Mouse (Mus musculus): Measurements from ENCODE around the gene Cdc42ep5. TPM values are rescaled to one million over a fixed set of nuclear protein-coding genes. Genes with fewer than 3 reads are reported as not detected.
A peak's percentile ranks its signal among the peaks of the same experiment; 100 is the strongest.

Gene Cdc42ep5
- polyA plus RNA-seq, 1 experiment from 2014 or later = 83.5 TPM

DNA sequence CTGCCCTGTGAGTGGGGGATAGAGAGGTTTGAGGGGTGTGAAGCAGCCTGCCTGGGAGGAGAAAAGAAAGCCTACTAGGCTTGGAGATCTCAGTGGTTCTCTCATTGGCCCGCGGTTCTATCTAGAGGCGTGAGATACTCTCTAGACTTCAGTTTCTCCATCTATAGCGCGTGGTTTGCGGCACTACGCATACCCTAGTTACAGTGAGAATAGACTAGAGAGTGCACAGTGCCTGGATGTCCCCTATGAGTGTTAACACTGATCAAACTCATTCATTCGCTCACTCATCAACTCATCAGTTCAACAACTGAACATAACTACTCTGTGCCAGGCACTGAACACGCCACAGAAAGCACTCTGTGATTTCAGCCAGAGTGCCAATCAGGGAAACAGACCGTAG is 41.9 kb downstream of the Cdc42ep5 start:
- H3K27ac ChIP-seq (ENCODE audit: low read length) = no peak overlapping the region
- no peak overlapping the region for H3K4me2 ChIP-seq (ENCODE audit: low read depth, low read length)
- peaks cover 5% of the 10 kb centered on the region; the same call in 1 of the 2 replicates for H3K4me1 ChIP-seq (ENCODE audit: control insufficient read depth, insufficient read depth, low read length)
- ATAC-seq = no peak
- no peaks in the 10 kb centered on the region for H3K36me3 ChIP-seq (ENCODE audit: control insufficient read depth, insufficient read depth, low read length)
- no peak overlapping the region for H3K4me3 ChIP-seq (ENCODE audit: low read length)
- WGBS = 85% methylated on average over 10 of the region's 10 CpGs
- no peaks in the 10 kb centered on the region for H3K9me3 ChIP-seq (ENCODE audit: control insufficient read depth, low read length)
- H3K27me3 ChIP-seq (replicated peaks; ENCODE audit: control insufficient read depth, insufficient read depth, low read length) = peaks cover 26% of the 10 kb centered on the region
- no peak overlapping the region for H3K9ac ChIP-seq (ENCODE audit: low read depth, low read length)

DNA sequence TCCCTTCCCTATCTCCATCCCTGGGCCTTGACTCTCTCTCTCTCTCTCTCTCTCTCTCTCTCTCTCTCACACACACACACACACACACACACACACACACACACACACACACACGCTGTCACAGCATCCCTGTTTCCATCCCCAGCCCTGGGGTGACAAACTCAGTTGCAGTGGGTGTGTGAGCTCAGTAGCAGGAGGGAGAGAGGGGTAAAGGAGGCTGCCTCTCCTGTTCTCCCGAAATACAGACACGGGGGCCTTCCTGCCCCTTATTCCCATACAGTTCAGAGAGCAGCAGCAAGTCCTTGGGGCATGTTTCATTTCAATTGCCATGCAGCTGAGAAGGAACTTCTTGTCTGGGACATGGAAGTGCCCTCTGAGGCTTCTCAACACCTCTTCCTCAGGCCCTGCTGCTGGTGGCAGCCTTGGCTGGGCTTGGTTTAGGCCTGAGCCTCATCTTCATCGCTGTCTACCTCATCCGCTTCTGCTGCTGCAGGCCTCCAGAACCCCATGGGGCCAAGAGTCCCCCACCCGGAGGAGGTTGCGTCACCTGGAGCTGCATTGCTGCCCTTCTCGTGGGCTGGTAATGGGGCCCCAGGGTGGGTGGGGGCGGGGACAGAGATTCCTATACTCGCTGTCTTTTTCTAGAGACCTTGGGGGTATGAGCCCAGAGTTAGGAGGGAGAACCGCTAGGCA is 42.4 kb downstream of the Cdc42ep5 start:
- WGBS = 53% methylated on average over 11 of the region's 11 CpGs
- Histone ChIP-seq H3K27me3 (replicated peaks; ENCODE audit: control insufficient read depth, insufficient read depth, low read length) (peaks cover 26% of the 10 kb centered on the region), H3K4me3 (ENCODE audit: low read length) (no peak overlapping the region), H3K9me3 (ENCODE audit: control insufficient read depth, low read length) (no peaks in the 10 kb centered on the region), H3K4me2 (ENCODE audit: low read depth, low read length) (no peak overlapping the region), H3K4me1 (ENCODE audit: control insufficient read depth, insufficient read depth, low read length) (peaks cover 5% of the 10 kb centered on the region; the same call in 1 of the 2 replicates), H3K9ac (ENCODE audit: low read depth, low read length) (no peak overlapping the region), H3K36me3 (ENCODE audit: control insufficient read depth, insufficient read depth, low read length) (no peaks in the 10 kb centered on the region), H3K27ac (ENCODE audit: low read length) (no peak overlapping the region)
- no peak for ATAC-seq

DNA sequence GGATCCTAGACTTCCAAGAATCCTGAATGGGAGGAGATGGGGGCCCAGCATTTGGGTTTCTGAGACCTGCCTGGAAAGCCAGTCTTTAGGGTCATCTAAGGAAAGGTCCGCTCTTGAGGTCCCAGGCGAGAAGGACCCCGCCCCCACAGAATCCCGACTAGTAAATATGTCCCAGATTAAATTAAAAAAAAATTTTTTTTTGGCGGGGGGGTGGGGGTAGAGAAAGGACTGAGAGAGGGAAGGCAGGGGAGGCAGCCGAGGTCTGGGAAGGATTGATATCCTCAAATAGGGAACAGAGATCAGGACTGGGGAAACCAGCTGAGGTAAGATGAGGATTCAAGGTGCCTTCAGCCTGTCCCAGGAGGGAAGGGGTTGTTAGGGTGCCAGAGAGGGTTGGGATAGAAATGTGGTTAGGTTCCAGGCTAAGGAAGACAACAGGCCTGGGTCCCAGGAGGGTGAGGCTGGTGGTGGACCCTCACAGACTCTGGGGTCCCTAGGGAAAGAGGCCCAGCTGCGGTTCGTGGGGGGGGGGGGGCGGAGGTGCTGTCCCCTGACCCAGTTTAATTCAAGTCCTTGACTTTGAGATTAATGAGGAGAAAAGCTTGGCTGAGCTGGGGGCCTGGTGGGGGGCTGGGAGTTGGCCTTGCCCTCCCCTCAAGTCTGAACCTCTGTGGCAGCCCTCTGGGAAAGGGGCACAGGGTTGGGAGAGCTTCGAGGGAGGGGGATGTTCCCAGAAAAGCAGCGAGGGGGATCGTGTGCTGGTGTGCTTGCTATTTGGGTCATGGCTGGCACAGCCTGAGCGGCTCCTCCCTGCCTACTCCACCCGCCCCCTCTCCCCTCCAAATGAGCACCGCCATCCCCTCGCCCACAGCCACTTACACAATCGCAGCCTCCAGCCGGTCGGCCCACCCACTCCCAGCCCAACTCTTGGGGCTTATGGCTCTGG is 44.4 kb downstream of the Cdc42ep5 start:
- Histone ChIP-seq H3K4me1 (ENCODE audit: control insufficient read depth, insufficient read depth, low read length) (peaks cover 5% of the 10 kb centered on the region; the same call in 1 of the 2 replicates), H3K36me3 (ENCODE audit: control insufficient read depth, insufficient read depth, low read length) (no peaks in the 10 kb centered on the region), H3K27ac (ENCODE audit: low read length) (no peak overlapping the region), H3K4me3 (ENCODE audit: low read length) (peak overlapping the region; percentile 46; the same call in 1 of the 2 replicates), H3K4me2 (ENCODE audit: low read depth, low read length) (peak overlapping the region; percentile 56; the same call in 1 of the 2 replicates), H3K9ac (ENCODE audit: low read depth, low read length) (no peak overlapping the region; the same call in 1 of the 2 replicates), H3K9me3 (ENCODE audit: control insufficient read depth, low read length) (no peaks in the 10 kb centered on the region), H3K27me3 (replicated peaks; ENCODE audit: control insufficient read depth, insufficient read depth, low read length) (peaks cover 26% of the 10 kb centered on the region)
- WGBS = 22% methylated on average over 19 of the region's 19 CpGs
- ATAC-seq = no peak

DNA sequence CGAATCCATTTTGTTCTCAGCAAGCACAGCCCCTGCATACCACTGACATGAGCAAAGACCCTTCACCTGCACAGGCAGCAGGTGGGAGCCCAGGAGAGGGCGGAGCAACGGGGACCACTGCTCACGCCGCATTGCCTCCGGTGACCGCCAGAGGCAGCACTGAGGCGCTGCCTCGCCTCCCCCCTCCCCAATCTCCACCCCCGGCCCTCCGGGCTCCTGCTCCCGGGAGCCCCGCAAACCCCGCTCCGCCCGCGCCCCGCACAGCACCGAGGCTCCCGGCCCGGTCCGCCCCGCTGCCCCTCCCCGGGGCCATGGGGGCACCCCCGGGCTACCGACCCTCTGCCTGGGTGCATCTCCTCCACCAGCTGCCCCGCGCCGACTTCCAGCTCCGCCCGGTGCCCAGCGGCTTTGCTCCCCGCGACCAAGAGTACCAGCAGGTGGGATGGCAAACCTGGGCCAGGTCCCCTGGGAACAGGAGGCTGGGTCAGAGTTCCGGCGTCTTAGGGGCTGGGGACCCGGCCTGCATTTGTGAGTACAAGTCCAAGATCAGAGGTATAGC is 45.2 kb downstream of the Cdc42ep5 start, which contains the start of gene Ttyh1:
TSS of gene Ttyh1 (plus strand) at position 65 of the 559 bp plus-strand sequence.
- Histone ChIP-seq H3K9ac (ENCODE audit: low read depth, low read length) (peak within 1 kb of the TSS; percentile 68), H3K4me1 (ENCODE audit: control insufficient read depth, insufficient read depth, low read length) (peaks cover 5% of the 10 kb centered on the region; the same call in 1 of the 2 replicates), H3K27me3 (replicated peaks; ENCODE audit: control insufficient read depth, insufficient read depth, low read length) (peaks cover 26% of the 10 kb centered on the region), H3K9me3 (ENCODE audit: control insufficient read depth, low read length) (no peaks in the 10 kb centered on the region), H3K36me3 (ENCODE audit: control insufficient read depth, insufficient read depth, low read length) (no peaks in the 10 kb centered on the region), H3K4me2 (ENCODE audit: low read depth, low read length) (peak within 1 kb of the TSS; percentile 56), H3K27ac (ENCODE audit: low read length) (no peak within 1 kb of the TSS), H3K4me3 (ENCODE audit: low read length) (peak within 1 kb of the TSS; percentile 46)
- 2% methylated on average over 34 of the region's 37 CpGs for WGBS
- ATAC-seq = peak; percentile 34; the same call in 1 of the 2 replicates

DNA sequence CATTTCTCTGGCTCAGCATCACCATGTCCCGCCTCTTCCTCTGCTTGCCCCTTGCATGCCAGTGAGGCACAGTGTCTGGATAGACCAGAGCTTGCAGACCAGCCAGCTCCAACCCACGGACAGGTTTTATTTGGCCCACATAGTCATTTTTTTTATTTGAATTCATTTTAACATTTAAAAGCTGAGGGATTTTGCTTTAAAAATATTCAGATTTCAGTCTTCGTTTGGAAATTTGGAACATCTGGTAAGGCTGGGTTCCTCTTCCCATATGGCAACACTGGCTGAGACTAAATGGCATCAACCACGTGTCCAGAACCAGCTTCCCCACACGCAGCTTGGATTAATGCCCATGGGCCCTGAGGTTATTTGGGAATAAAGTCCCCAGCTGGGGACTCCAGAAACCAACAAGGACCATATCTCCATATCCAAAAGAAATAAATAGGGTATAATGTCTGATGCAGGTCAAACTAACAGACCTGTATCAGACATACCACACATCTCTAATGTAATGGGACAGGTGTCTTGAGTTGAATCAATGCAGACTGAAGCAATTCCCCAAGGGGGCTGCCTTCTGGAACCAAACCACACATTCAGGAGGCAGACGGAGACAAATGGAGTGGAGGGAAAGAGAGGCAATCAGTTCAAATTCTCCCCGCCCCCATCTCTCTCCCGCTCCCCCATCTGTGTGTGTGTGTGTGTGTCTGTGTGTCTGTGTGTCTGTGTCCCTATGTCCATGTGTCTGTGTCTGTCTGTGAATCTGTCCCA is 47.4 kb downstream of the Cdc42ep5 start:
- Histone ChIP-seq H3K27me3 (replicated peaks; ENCODE audit: control insufficient read depth, insufficient read depth, low read length) (peaks cover 26% of the 10 kb centered on the region), H3K9ac (ENCODE audit: low read depth, low read length) (no peak overlapping the region), H3K36me3 (ENCODE audit: control insufficient read depth, insufficient read depth, low read length) (no peaks in the 10 kb centered on the region), H3K4me2 (ENCODE audit: low read depth, low read length) (no peak overlapping the region), H3K27ac (ENCODE audit: low read length) (no peak overlapping the region), H3K4me3 (ENCODE audit: low read length) (no peak overlapping the region), H3K4me1 (ENCODE audit: control insufficient read depth, insufficient read depth, low read length) (peaks cover 5% of the 10 kb centered on the region; the same call in 1 of the 2 replicates), H3K9me3 (ENCODE audit: control insufficient read depth, low read length) (no peaks in the 10 kb centered on the region)
- no peak for ATAC-seq
- 70% methylated on average over 8 of the region's 8 CpGs for WGBS

DNA sequence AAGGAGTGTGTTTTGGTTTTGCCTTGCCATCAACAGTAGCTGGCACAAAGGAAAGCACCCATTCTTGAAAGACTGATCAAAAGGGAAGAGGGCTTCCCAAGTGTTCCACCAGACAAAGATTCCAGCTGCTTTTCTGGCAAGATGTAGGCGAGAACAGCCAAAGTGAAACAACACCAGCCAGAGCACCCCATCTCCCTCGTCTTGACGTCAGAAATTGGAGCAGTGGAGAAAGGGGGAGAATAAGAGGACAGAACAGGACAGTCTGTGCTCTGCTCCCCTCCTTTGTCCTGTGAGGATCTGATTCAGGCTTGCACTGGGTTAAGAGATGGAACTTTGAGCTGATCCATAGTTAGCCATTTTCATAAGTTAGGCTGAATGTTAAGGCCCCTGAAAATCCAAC is 52.9 kb downstream of the Cdc42ep5 start:
- ATAC-seq = no peak
- no peak overlapping the region for H3K27ac ChIP-seq (ENCODE audit: low read length)
- 64% methylated on average over 3 of the region's 3 CpGs for WGBS

DNA sequence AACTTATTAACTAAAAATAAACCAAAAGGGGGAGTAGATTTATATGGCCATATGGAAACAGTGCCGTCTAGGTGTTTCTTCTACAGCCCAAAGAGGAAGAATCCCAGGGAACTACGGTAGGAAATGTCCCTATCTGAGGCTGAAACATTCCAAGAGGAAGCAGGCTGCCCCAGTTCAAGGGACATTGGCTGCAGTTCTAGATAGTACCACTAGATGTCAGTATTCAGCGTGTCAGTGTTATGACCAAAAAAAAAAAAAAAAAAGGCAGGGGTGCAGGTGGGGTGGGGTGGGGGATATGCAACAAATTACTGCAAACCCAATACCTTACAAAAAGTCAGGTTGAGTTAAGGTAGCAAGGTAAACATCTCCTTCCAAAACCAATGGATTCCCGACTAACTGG is 61.2 kb downstream of the Cdc42ep5 start:
- WGBS = 15% methylated on average over 4 of the region's 4 CpGs
- no peak for ATAC-seq
- Histone ChIP-seq H3K36me3 (ENCODE audit: control insufficient read depth, insufficient read depth, low read length) (no peaks in the 10 kb centered on the region), H3K27me3 (replicated peaks; ENCODE audit: control insufficient read depth, insufficient read depth, low read length) (no peaks in the 10 kb centered on the region), H3K4me1 (ENCODE audit: control insufficient read depth, insufficient read depth, low read length) (no peaks in the 10 kb centered on the region), H3K9me3 (ENCODE audit: control insufficient read depth, low read length) (no peaks in the 10 kb centered on the region), H3K9ac (ENCODE audit: low read depth, low read length) (no peak overlapping the region), H3K4me3 (ENCODE audit: low read length) (no peak overlapping the region), H3K4me2 (ENCODE audit: low read depth, low read length) (no peak overlapping the region), H3K27ac (ENCODE audit: low read length) (no peak overlapping the region)

More for the DNA sequence above, 52.9 kb downstream of the Cdc42ep5 start:
- Histone ChIP-seq H3K36me3 (ENCODE audit: control insufficient read depth, insufficient read depth, low read length) (no peaks in the 10 kb centered on the region), H3K27me3 (replicated peaks; ENCODE audit: control insufficient read depth, insufficient read depth, low read length) (no peaks in the 10 kb centered on the region), H3K4me3 (ENCODE audit: low read length) (no peak overlapping the region), H3K4me2 (ENCODE audit: low read depth, low read length) (no peak overlapping the region), H3K9ac (ENCODE audit: low read depth, low read length) (no peak overlapping the region; the same call in 1 of the 2 replicates), H3K4me1 (ENCODE audit: control insufficient read depth, insufficient read depth, low read length) (no peaks in the 10 kb centered on the region), H3K9me3 (ENCODE audit: control insufficient read depth, low read length) (no peaks in the 10 kb centered on the region)

Measured in intestine, embryonic 16.5 days (tissue).